Mouse (Mus musculus) hindbrain, embryonic 10.5 days (tissue): ENCODE data around the gene Ltk. TPM values are rescaled to one million over a fixed set of nuclear protein-coding genes. Genes with fewer than 3 reads are reported as not detected.

Experiments used
- DNase-seq: peaks from one replicate; pipeline ENCODE4 v3.0.0-alpha.2; 2017; ENCODE audit warnings: low spot score
- H3K27ac ChIP-seq: fragments of 300-500 bp; sonication (generic); 2 replicates; pipeline ENCODE4 v1.5.1; 2016; ENCODE audit warnings: mild to moderate bottlenecking, moderate library complexity
- H3K27me3 ChIP-seq: fragments of 300-500 bp; sonication (generic); 2 replicates; pipeline ENCODE4 v1.6.1; 2016; ENCODE audit warnings: mild to moderate bottlenecking; ENCODE audit not compliant: poor library complexity, insufficient read depth, severe bottlenecking
- H3K36me3 ChIP-seq: fragments of 300-500 bp; sonication (generic); 2 replicates; pipeline ENCODE4 v1.6.1; 2016; ENCODE audit warnings: mild to moderate bottlenecking, moderate library complexity
- H3K4me1 ChIP-seq: fragments of 300-500 bp; sonication (generic); replicated peaks from 2 replicates; pipeline ENCODE4 v1.6.1; 2016; ENCODE audit warnings: mild to moderate bottlenecking
- H3K4me3 ChIP-seq: fragments of 300-500 bp; sonication (generic); 2 replicates; pipeline ENCODE4 v1.5.1; 2016; ENCODE audit warnings: mild to moderate bottlenecking, moderate library complexity
- H3K9me3 ChIP-seq: fragments of 300-500 bp; sonication (generic); 2 replicates; pipeline ENCODE4 v1.6.1; 2016; ENCODE audit warnings: mild to moderate bottlenecking, moderate library complexity
- WGBS: fragments of 180-500 bp; shearing (Covaris S2); methylation state at CpG from one replicate; pipeline ENCODE4 v1.1.7; 2016; 5-methylcytosine and 5-hydroxymethylcytosine counted together
- polyA plus RNA-seq: library from polyadenylated mRNA; unstranded; fragments of >200 nt; fragmentation: Nextera tagmentation; extraction: Ambion mirVana; gene quantifications from 2 replicates; pipeline ENCODE4 v1.2.1, GENCODE M21; 2016

The Ltk gene
- polyA plus RNA-seq, 1 experiment from 2014 or later, result not detected

DNA sequence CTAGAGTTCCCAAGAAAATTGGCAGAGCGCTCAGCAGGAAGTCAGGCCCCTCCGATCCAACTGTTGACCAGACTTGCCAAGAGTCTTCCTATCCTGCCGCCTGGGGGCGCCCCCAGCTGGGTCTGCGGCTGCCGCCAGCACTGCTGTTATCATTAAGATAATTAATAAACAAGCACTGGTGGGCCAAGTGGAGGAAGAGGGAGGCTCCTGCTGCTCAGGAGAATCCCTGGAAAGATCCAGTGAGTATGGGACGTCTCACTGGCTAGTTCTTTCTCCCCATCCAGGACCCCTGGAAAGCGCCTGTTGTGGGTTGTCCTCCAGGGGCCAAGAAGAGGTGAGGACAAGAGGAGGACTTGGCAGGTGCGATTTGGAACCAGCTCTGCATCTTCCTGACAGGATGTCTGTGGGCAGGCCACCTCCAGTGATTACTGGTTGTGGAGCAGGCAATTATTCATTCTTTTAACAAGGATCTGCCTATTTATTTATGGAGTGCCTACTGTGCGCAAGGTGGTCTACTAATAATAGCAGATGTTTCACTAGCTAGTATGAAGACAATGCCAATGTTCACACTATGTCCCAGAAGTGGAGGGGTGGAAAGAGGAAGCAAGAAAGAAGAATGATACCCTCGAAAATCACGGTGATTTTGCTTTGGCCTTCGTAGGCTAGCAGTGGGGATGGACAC lies 38.2 kb upstream of the Ltk start:
- H3K4me3 ChIP-seq, result 0 out of 2 replicates have a peak overlapping the region, but pooled peaks have one; percentile 87
- WGBS, result 12% methylated on average over 13 of the region's 13 CpGs
- peak; percentile 69 for DNase-seq
- H3K27me3 ChIP-seq, result peaks cover 52% of the 10 kb centered on the region
- peaks cover 49% of the 10 kb centered on the region for H3K4me1 ChIP-seq
- no peaks in the 10 kb centered on the region for H3K9me3 ChIP-seq
- no peak overlapping the region for H3K27ac ChIP-seq
- H3K36me3 ChIP-seq, result no peaks in the 10 kb centered on the region; the same call in 1 of the 2 replicates

GRCm38 (mm10) chr2:119797279-119797783 lies 37.1 kb upstream of the Ltk start, which contains the start of gene Tyro3:
Gene Tyro3, plus strand, starts transcription at chr2:119797733.
- H3K27ac ChIP-seq, result no peak within 1 kb of the TSS
- DNase-seq, result no peak
- H3K9me3 ChIP-seq, result no peaks in the 10 kb centered on the region
- peaks cover 44% of the 10 kb centered on the region for H3K27me3 ChIP-seq
- 59% methylated on average over 5 of the region's 5 CpGs for WGBS
- no peaks in the 10 kb centered on the region; the same call in 1 of the 2 replicates for H3K36me3 ChIP-seq
- H3K4me3 ChIP-seq, result no peak within 1 kb of the TSS
- H3K4me1 ChIP-seq, result peaks cover 38% of the 10 kb centered on the region

DNA sequence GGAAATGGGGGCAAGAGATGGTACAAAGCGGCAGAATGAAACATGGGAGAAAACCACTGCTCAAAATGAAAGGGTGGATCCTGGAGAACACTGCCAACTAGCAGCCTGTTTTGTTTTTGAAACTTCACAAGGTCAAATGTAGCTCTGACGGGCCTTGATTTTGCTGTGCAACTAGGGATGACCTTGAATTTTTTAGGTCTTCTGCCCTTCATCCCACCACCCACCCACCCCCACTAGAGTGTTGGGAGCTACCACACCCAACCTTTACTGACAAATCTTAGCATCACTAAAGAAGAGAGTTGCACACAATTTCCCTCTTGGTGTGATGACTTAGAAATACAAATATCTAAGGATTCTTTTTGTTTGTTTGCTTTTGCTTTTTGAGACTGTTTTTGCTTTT lies 29.8 kb upstream of the Ltk start:
- no peak overlapping the region for H3K4me3 ChIP-seq
- 85% methylated on average over 2 of the region's 2 CpGs for WGBS

DNA sequence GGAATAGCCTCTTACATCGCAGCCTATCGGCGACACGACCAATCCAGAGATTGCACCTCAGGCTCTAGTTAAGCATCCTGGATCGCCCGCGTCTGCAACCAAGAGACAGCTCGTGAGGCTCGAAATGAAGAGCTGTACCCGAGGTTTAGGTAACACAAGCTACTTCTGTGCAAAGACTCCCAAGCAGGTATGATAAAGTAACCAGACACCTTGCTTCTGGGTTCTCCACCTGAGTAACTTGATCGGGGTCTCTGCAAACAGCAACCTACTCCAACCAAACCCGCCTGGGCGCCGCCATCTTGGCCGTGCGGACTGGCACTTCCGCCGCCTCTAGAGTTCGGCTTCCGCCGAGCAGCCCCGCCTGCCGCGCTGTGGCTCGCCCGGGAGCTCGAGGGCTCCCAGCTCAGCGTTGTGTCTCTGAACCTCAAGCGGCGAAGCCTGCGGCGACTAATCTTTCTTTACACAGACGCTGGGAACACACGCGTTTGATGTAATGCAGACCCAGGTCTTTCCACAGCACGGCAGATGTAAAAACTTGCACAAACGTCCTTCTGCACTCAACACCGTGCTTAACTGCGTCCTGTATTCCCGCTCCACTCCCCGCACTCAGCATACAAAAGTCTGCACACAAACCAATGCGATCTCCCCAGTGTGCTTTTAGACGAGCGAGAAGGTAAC lies 27.1 kb upstream of the Ltk start, which contains the start of gene Rpap1:
Gene Rpap1, minus strand, starts transcription at position 332 of the 678 bp plus-strand sequence.
- peak; percentile 89 for DNase-seq
- peaks cover 14% of the 10 kb centered on the region for H3K4me1 ChIP-seq
- peaks cover 27% of the 10 kb centered on the region for H3K36me3 ChIP-seq
- peak within 1 kb of the TSS; percentile 70 for H3K4me3 ChIP-seq
- peak within 1 kb of the TSS; percentile 91 for H3K27ac ChIP-seq
- no peaks in the 10 kb centered on the region for H3K27me3 ChIP-seq
- under 1% methylated on average over 44 of the region's 44 CpGs for WGBS
- no peaks in the 10 kb centered on the region for H3K9me3 ChIP-seq

More for the DNA sequence above, 29.8 kb upstream of the Ltk start:
- Histone ChIP-seq H3K27ac (no peak overlapping the region), H3K4me1 (peaks cover 14% of the 10 kb centered on the region), H3K9me3 (no peaks in the 10 kb centered on the region), H3K27me3 (no peaks in the 10 kb centered on the region), H3K36me3 (peaks cover 6% of the 10 kb centered on the region)
- no peak for DNase-seq

DNA sequence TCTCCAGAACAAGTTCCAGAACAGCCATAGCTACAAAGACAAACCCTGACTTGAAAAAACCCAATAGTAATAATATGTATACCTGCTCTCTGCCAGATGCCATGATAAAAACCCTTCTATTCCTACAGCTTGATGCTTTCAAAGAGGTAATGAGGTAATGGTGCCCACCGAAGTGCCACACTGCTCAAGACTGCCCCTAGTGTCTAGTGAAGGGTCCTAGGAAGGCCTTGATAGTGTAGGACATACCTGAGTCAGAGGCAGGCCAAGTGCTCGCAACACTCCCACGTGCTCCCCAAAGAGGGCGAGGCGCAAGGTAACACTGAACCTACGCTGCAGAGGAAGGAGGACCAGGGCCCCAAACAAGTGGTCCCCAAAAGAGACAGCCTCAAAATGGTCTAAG lies 7.0 kb upstream of the Ltk start:
- Histone ChIP-seq H3K36me3 (peaks cover 86% of the 10 kb centered on the region), H3K9me3 (no peaks in the 10 kb centered on the region), H3K27ac (no peak overlapping the region), H3K27me3 (peaks cover 7% of the 10 kb centered on the region), H3K4me1 (no peaks in the 10 kb centered on the region), H3K4me3 (no peak overlapping the region)
- WGBS, result 96% methylated on average over 6 of the region's 6 CpGs
- DNase-seq, result no peak

DNA sequence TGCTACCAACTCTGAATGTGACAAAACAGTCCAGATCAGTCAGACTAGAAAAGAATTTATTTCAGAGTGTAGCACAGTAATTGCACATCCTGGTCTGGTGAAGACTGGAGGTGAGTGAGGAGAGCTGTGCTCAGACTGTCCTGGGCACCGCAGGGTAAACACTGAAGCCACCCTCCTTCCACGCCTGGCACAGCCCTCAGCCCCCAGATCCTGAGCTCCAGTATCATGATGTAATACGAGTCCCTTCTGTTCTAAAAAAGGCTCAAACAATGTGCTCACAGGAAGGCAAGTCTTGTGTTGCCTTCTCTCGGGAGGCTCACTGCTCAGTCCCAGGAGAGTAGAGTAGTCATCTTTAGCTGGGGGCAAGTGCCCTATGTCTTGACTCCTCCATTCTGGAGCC lies 3.7 kb upstream of the Ltk start:
- peaks cover 53% of the 10 kb centered on the region for H3K36me3 ChIP-seq
- 82% methylated on average over 4 of the region's 4 CpGs for WGBS
- no peak for DNase-seq

GRCm38 (mm10) chr2:119762276-119762675 lies 2.0 kb upstream of the Ltk start:
- peaks cover 40% of the 10 kb centered on the region for H3K36me3 ChIP-seq
- DNase-seq, result no peak
- no peak overlapping the region for H3K4me3 ChIP-seq
- 74% methylated on average over 1 of the region's 1 CpGs for WGBS
- H3K9me3 ChIP-seq, result no peaks in the 10 kb centered on the region
- no peak overlapping the region for H3K27ac ChIP-seq
- peaks cover 18% of the 10 kb centered on the region for H3K4me1 ChIP-seq
- H3K27me3 ChIP-seq, result peaks cover 57% of the 10 kb centered on the region

More for the DNA sequence above, 3.7 kb upstream of the Ltk start:
- H3K4me3 ChIP-seq, result no peak overlapping the region
- H3K9me3 ChIP-seq, result no peaks in the 10 kb centered on the region
- no peak overlapping the region for H3K27ac ChIP-seq
- peaks cover 3% of the 10 kb centered on the region; the same call in 1 of the 2 replicates for H3K4me1 ChIP-seq
- peaks cover 40% of the 10 kb centered on the region for H3K27me3 ChIP-seq

GRCm38 (mm10) chr2:119758844-119759835 lies 1.1 kb downstream of the Ltk start:
- Histone ChIP-seq H3K36me3 (peaks cover 11% of the 10 kb centered on the region), H3K4me1 (peaks cover 18% of the 10 kb centered on the region), H3K27me3 (peaks cover 86% of the 10 kb centered on the region), H3K27ac (no peak overlapping the region), H3K4me3 (peak overlapping the region; percentile 65), H3K9me3 (no peaks in the 10 kb centered on the region)
- DNase-seq, result peak; percentile 43
- WGBS, result 5% methylated on average over 44 of the region's 44 CpGs

DNA sequence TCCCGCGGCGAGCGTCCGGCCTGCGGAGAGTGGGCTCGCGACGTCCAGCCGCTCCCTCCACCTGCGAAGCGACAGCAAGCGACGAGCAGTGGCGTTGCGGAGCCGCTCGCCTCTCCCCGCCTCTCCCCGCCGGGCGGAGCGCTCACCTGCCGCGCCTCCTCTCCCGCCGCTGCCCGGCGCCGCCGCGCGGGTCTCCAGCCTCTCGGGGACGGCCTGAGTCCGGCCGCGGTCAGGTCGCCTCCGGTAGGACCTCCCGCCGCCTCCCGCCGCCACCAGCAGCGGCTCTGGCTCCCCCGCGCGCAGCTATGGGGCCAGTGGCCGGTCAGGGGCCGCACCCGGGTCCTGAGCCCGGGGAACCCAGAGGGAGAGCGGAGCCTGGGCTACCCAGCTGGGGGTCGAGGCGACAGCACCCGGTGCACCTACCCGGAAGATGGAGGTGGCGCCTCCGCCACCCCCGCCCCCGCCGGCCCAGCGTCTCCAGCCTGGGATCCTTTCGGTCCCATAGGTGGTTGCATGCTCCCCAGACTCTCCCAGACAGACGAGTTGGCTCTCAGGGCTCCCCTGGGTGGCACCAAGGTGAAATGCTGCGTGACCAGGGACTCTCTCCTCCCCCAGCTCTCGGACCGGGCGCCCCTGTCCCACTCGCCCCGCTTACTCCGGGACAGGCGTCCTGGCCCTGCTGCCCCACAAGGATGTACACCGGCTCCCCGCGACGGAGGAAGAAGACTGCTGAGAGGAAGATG lies 2.0 kb downstream of the Ltk start:
- H3K27ac ChIP-seq, result peak overlapping the region; percentile 69
- H3K27me3 ChIP-seq, result peaks cover 95% of the 10 kb centered on the region

DNA sequence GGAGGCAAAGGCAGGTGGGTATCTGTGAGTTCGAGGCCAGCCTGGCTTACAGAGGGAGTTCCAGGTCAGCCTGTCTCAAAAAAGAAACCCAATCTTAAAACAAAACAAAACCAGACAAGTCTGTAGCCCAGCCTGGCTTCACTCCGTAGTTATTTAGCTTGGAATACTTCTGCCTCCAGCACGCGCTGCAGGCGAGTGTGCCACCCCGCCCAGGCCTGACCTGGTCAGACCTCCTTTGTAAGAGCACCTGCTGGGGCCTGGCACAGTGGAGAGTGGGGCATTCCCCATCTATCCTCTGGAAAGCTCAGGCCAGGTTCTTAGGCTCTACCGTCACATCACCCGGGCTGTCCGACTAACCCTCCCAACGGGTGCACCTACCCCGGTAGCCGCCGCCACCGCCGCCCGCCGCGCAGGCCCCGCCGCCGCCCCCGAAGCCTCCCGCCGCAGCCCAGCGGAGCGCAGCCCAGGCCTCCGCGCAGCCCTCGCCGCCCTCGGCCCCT lies 2.6 kb downstream of the Ltk start:
- peaks cover 18% of the 10 kb centered on the region for H3K4me1 ChIP-seq
- no peaks in the 10 kb centered on the region for H3K9me3 ChIP-seq
- H3K4me3 ChIP-seq, result peak overlapping the region; percentile 65
- peaks cover 98% of the 10 kb centered on the region for H3K27me3 ChIP-seq
- WGBS, result 3% methylated on average over 31 of the region's 31 CpGs
- DNase-seq, result peak; percentile 53
- no peaks in the 10 kb centered on the region for H3K36me3 ChIP-seq
- H3K27ac ChIP-seq, result peak overlapping the region; percentile 69

More for the DNA sequence above, 2.0 kb downstream of the Ltk start:
- WGBS, result under 1% methylated on average over 77 of the region's 77 CpGs
- Histone ChIP-seq H3K4me3 (peak overlapping the region; percentile 65), H3K9me3 (no peaks in the 10 kb centered on the region), H3K4me1 (peaks cover 18% of the 10 kb centered on the region), H3K36me3 (peaks cover 2% of the 10 kb centered on the region; the same call in 1 of the 2 replicates)
- DNase-seq, result peak; percentile 53

- H3K9me3 ChIP-seq, result no peaks in the 10 kb centered on the region
- no peak overlapping the region for H3K27ac ChIP-seq
- no peak for DNase-seq
- no peak overlapping the region for H3K4me3 ChIP-seq
- H3K27me3 ChIP-seq, result peaks cover 96% of the 10 kb centered on the region
- H3K4me1 ChIP-seq, result peaks cover 9% of the 10 kb centered on the region
- 68% methylated on average over 13 of the region's 13 CpGs for WGBS
- no peaks in the 10 kb centered on the region for H3K36me3 ChIP-seq
These were observed 11.0 kb downstream of the Ltk start for GRCm38 (mm10) chr2:119749260-119749659.
